Mouse (Mus musculus): ENCODE measurements at regions not wholly inside any gene's neighbourhood (a gene's known extent, or its start where the extent isn't known, plus 50 kb on each side); places are given as distances from the start of the nearest gene placed in this dataset.
A peak's percentile ranks its signal among the peaks of the same experiment; 100 is the strongest.

- no peak for DNase-seq (ENCODE audit: low spot score)
These were observed 264.0 kb upstream of the Dusp10 start for GRCm38 (mm10) chr1:183749126-183749525.

GRCm38 (mm10) chr1:183754500-183754899 is 258.6 kb upstream of the Dusp10 start:
- no peak for DNase-seq (ENCODE audit: low spot score)

- DNase-seq (ENCODE audit: low spot score) = no peak
These were observed 256.4 kb upstream of the Dusp10 start for GRCm38 (mm10) chr1:183756716-183757115.

- DNase-seq (ENCODE audit: low spot score) = no peak
These were observed 249.0 kb upstream of the Dusp10 start for GRCm38 (mm10) chr1:183763864-183764726.

- DNase-seq (ENCODE audit: low spot score) = no peak
These were observed 240.3 kb upstream of the Dusp10 start for GRCm38 (mm10) chr1:183772844-183773243.

GRCm38 (mm10) chr1:183780180-183780579 is 232.9 kb upstream of the Dusp10 start:
- no peak for DNase-seq (ENCODE audit: low spot score)

GRCm38 (mm10) chr1:183780779-183781178 is 232.3 kb upstream of the Dusp10 start:
- DNase-seq (ENCODE audit: low spot score) = no peak

GRCm38 (mm10) chr1:183783440-183784130 is 229.5 kb upstream of the Dusp10 start:
- no peak for DNase-seq (ENCODE audit: low spot score)

GRCm38 (mm10) chr1:183792230-183792813 is 220.8 kb upstream of the Dusp10 start:
- no peak for DNase-seq (ENCODE audit: low spot score)

- DNase-seq (ENCODE audit: low spot score) = no peak
These were observed 219.8 kb upstream of the Dusp10 start for GRCm38 (mm10) chr1:183793324-183793723.

- DNase-seq (ENCODE audit: low spot score) = no peak
These were observed 219.1 kb upstream of the Dusp10 start for GRCm38 (mm10) chr1:183793913-183794445.

- no peak for DNase-seq (ENCODE audit: low spot score)
These were observed 210.8 kb upstream of the Dusp10 start for GRCm38 (mm10) chr1:183802351-183802750.

- DNase-seq (ENCODE audit: low spot score) = no peak
These were observed 209.7 kb upstream of the Dusp10 start for GRCm38 (mm10) chr1:183803357-183803756.

GRCm38 (mm10) chr1:183803826-183804225 is 209.3 kb upstream of the Dusp10 start:
- no peak for DNase-seq (ENCODE audit: low spot score)

- no peak for DNase-seq (ENCODE audit: low spot score)
These were observed 208.8 kb upstream of the Dusp10 start for GRCm38 (mm10) chr1:183804295-183804694.

- no peak for DNase-seq (ENCODE audit: low spot score)
These were observed 206.0 kb upstream of the Dusp10 start for GRCm38 (mm10) chr1:183806864-183807730.

- DNase-seq (ENCODE audit: low spot score) = no peak
These were observed 204.9 kb upstream of the Dusp10 start for GRCm38 (mm10) chr1:183808168-183808567.

GRCm38 (mm10) chr1:183820555-183820954 is 192.5 kb upstream of the Dusp10 start:
- DNase-seq (ENCODE audit: low spot score) = peak; percentile 13

- DNase-seq (ENCODE audit: low spot score) = no peak
These were observed 186.8 kb upstream of the Dusp10 start for GRCm38 (mm10) chr1:183826300-183826699.

GRCm38 (mm10) chr1:183845135-183845534 is 168.0 kb upstream of the Dusp10 start:
- no peak for DNase-seq (ENCODE audit: low spot score)

GRCm38 (mm10) chr1:183853956-183854613 is 159.0 kb upstream of the Dusp10 start:
- DNase-seq (ENCODE audit: low spot score) = peak; percentile 4
